Mouse (Mus musculus) T-helper 1 cell (primary cell): ENCODE measurements around the gene Igsf3.

Source experiments
- in situ Hi-C: fragments of 300-600 bp; cut with MboI, MseI; formaldehyde crosslinking; loops from one replicate; pipeline ENCODE4 v1.15.1; 2025; ENCODE audit warnings: high pct_unique_total_duplicates

The Igsf3 gene

GRCm38 (mm10) chr3:101501611-101502010, 124.7 kb downstream of the Igsf3 start:
- in situ Hi-C loops, result no loop called here

- in situ Hi-C loops, result no loop called here
Measured at GRCm38 (mm10) chr3:101502086-101502760, 125.3 kb downstream of the Igsf3 start.

- in situ Hi-C loops, result no loop called here
Measured at GRCm38 (mm10) chr3:101506179-101506578, 129.3 kb downstream of the Igsf3 start.

- in situ Hi-C loops, result no loop called here
Measured at GRCm38 (mm10) chr3:101506970-101507702, 130.3 kb downstream of the Igsf3 start.

GRCm38 (mm10) chr3:101507766-101508165, 130.9 kb downstream of the Igsf3 start:
- in situ Hi-C loops, result no loop called here

- in situ Hi-C loops, result no loop called here
Measured at GRCm38 (mm10) chr3:101509707-101510544, 133.0 kb downstream of the Igsf3 start.

GRCm38 (mm10) chr3:101510632-101511031, 133.7 kb downstream of the Igsf3 start:
- in situ Hi-C loops, result no loop called here
